Mouse (Mus musculus): ENCODE measurements at regions not wholly inside any gene's neighbourhood (a gene's known extent, or its start where the extent isn't known, plus 50 kb on each side); places are given as distances from the start of the nearest gene placed in this dataset.

DNA sequence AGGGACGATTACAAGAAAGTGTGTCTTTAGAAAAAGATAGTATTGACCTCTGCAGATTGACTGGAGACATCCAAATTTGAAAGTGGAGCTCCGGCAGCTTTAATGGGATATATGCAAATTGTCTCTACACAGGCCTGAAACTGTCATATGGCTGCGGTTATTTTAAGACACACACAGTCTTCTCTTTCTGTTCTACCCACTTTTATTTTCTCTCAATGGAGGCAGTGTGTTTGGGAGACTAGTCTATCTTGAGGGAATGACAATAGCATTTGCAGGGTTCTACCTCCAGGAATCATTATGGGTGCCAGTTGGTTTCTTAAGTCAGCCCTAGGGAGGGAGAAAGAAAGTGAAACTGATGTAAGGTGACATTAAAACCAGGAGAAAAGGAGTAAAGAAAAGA, 434.2 kb upstream of the Adgrl4 start:
- 78% methylated on average over 3 of the region's 3 CpGs for WGBS

DNA sequence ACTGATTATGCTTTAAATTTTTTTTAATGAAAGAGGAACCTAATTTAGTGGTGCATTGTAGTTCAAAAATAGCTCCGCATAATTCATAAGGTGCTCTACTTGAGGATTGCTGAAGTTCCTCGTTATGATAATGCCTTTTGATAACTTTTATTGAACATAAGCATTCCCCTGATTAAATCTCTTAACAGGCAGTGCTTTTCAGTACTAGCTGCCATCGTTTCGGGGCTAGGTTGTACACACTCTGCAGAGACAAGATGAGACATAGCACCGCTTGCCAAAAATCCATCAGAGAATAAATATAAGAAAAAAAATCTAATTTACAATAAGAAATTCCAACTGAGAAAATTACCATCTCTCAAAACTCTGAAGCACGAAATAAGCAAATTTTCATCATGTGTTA, 433.7 kb upstream of the Adgrl4 start:
- Histone ChIP-seq H3K27ac (no peak overlapping the region), H3K4me3 (no peak overlapping the region), H3K4me1 (0 out of 2 replicates have a peak, but pooled peaks cover 3% of the 10 kb centered on the region), H3K9me3 (no peaks in the 10 kb centered on the region), H3K36me3 (no peaks in the 10 kb centered on the region), H3K27me3 (ENCODE audit: insufficient read depth, poor library complexity, severe bottlenecking) (no peaks in the 10 kb centered on the region)
- DNase-seq (ENCODE audit: low spot score), result no peak
- 86% methylated on average over 6 of the region's 6 CpGs for WGBS

More for the DNA sequence above, 434.2 kb upstream of the Adgrl4 start:
- Histone ChIP-seq H3K36me3 (no peaks in the 10 kb centered on the region), H3K4me3 (no peak overlapping the region), H3K9me3 (no peaks in the 10 kb centered on the region), H3K4me1 (0 out of 2 replicates have a peak, but pooled peaks cover 3% of the 10 kb centered on the region), H3K27ac (no peak overlapping the region), H3K27me3 (ENCODE audit: insufficient read depth, poor library complexity, severe bottlenecking) (no peaks in the 10 kb centered on the region)
- DNase-seq (ENCODE audit: low spot score), result no peak

DNA sequence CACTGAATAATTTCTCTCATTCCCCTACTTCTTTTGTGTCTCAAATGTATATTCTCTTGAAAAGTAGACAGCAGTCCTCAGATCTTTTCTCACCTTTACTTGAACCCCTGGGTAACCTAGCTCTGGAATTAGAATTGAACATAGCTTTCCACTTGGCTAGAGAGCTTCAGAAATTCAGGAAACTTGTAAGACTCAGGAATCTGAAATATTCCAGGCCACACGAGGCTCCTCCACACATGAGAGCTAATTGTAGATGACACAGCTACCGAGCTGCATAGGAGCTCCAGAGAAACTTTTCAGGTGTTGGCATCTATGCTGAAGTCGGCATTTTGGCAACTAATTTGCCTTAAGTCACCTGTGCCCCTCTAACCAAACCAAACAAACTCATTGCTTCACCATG, 417.7 kb upstream of the Adgrl4 start:
- Histone ChIP-seq H3K27ac (no peak overlapping the region), H3K9me3 (no peaks in the 10 kb centered on the region), H3K27me3 (ENCODE audit: insufficient read depth, poor library complexity, severe bottlenecking) (no peaks in the 10 kb centered on the region), H3K4me1 (no peaks in the 10 kb centered on the region), H3K4me3 (no peak overlapping the region), H3K36me3 (no peaks in the 10 kb centered on the region)
- no peak for DNase-seq (ENCODE audit: low spot score)
- 56% methylated on average over 3 of the region's 3 CpGs for WGBS

DNA sequence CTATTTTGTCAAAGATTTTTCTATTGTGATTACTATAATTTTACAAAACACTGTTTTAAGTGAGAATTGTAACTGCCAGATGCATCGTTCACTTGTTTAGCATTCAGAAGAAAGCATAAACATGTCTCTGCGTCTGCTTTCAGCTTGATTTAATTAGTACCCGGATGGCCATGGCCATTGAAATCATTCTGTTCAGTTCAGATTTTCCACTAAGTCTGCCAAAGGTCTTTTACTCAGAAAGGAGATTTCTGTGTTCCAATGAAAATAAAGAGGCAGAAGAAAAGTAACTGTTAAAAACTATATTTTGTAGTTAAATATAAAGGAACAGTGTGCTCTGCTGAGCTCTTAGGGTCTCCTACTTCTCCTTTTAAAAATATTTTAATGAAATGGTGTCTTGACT, 380.2 kb upstream of the Adgrl4 start:
- no peak overlapping the region for H3K27ac ChIP-seq

DNA sequence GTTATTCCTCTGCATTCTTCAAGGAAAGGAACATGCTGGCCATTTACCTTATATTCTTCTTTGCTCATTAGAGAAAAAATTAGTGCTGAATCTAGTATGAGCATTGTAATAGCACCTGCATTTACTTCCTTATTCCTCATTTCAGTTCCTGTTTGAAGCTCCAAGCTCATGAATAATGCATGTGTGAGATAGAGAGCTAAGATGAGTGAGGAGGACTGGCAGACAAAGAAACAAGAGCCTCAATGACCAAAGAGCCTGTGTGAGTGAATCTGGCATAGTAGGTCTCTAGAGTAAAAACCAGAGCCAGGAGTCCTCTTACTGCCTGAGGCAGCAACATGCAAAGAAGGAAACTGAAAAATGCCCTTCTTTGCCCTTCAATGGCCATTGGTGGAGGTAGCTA, 365.4 kb upstream of the Adgrl4 start:
- H3K27me3 ChIP-seq (ENCODE audit: insufficient read depth, poor library complexity, severe bottlenecking), result no peaks in the 10 kb centered on the region
- no peak overlapping the region for H3K27ac ChIP-seq
- no peaks in the 10 kb centered on the region for H3K9me3 ChIP-seq
- H3K36me3 ChIP-seq, result no peaks in the 10 kb centered on the region
- no peaks in the 10 kb centered on the region for H3K4me1 ChIP-seq
- no peak overlapping the region for H3K4me3 ChIP-seq
- DNase-seq (ENCODE audit: low spot score), result no peak

More for the DNA sequence above, 380.2 kb upstream of the Adgrl4 start:
- WGBS, result 86% methylated on average over 3 of the region's 3 CpGs
- no peak for DNase-seq (ENCODE audit: low spot score)
- Histone ChIP-seq H3K36me3 (no peaks in the 10 kb centered on the region), H3K4me3 (no peak overlapping the region), H3K27me3 (ENCODE audit: insufficient read depth, poor library complexity, severe bottlenecking) (no peaks in the 10 kb centered on the region), H3K4me1 (no peaks in the 10 kb centered on the region), H3K9me3 (no peaks in the 10 kb centered on the region)

DNA sequence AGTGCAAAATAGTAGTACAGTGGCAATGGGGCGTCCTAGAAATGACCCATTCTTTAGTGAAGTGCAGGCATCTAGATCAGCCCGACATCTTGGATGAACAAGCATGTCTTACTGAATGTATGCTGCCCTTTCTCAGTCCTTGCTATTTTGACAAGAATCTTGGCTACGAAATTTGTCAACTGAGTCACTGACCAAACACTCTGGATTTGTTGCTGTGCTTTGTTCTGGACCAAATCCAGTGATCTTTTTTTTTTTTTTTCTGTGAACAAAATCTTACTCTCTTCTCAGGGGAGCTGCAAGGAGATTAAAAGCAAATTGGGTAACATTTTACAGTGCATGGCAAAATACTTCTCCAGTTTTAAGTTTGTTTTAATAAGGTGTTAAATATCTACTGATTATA, 320.9 kb upstream of the Adgrl4 start:
- Histone ChIP-seq H3K4me3 (no peak overlapping the region), H3K4me1 (no peaks in the 10 kb centered on the region), H3K27ac (no peak overlapping the region), H3K9me3 (no peaks in the 10 kb centered on the region), H3K36me3 (no peaks in the 10 kb centered on the region), H3K27me3 (ENCODE audit: insufficient read depth, poor library complexity, severe bottlenecking) (no peaks in the 10 kb centered on the region)
- WGBS, result 84% methylated on average over 3 of the region's 3 CpGs
- DNase-seq (ENCODE audit: low spot score), result no peak

DNA sequence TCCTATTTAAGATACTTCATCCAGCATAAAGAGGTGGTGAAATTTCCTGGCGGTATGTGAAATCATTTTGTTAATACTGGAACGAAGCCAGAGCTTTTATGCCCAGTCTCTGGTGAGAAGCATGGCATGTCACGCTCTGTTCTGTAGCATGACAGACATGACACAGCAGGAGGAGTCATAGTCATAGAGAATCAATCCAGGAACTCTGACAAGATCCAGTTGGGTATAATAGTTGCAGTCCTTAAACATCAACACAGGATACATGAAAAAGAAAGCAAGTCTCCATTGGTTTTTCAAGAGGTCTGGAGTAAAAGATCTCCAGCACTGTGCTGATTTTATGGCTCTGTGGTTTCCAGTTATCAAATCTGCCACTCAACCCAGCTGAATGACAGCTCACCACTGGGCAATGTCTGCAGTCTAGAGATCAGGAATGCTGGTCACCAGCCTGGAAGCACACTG, 320.1 kb upstream of the Adgrl4 start:
- Histone ChIP-seq H3K27me3 (ENCODE audit: insufficient read depth, poor library complexity, severe bottlenecking) (no peaks in the 10 kb centered on the region), H3K36me3 (no peaks in the 10 kb centered on the region), H3K4me3 (no peak overlapping the region), H3K4me1 (no peaks in the 10 kb centered on the region), H3K27ac (no peak overlapping the region), H3K9me3 (no peaks in the 10 kb centered on the region)
- WGBS, result 77% methylated on average over 3 of the region's 3 CpGs
- DNase-seq (ENCODE audit: low spot score), result no peak

DNA sequence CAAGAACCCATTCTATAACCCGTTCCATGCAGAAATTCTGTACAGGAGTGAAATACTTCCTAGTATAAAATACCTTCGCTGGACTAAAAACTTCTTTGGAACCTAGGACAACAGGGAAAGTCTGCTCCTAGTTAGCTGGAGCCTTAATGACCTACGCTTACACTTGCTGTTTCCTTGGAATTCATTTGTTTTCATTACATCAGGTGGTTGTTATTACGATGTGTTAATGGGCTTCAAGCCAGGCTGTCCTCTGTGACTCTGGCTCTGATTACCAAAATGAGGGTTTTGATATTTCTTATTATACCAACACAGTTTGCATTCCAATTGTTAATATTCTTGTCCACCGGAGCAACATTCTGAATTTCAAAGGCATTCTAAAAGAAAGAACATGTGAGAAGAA, 313.6 kb upstream of the Adgrl4 start:
- 81% methylated on average over 5 of the region's 5 CpGs for WGBS
- H3K4me3 ChIP-seq, result no peak overlapping the region
- DNase-seq (ENCODE audit: low spot score), result no peak

DNA sequence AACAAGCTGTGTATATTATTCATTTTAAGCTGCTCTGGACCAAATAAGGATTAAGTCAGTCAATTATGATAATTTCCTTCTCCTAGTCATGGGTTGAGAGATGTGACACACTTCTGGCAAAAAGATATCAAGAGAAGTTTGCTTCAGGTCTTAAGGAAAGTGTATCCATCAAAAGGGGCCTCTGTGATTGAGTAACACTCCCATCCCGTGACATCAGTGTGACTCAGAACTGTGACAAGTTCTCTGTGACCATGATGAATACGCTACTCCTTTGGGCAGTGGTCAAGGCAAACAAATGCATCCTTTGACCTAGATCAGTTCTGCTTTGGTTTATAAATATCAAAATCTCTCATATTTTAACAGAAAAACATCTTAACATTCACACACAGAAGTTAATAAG, 290.8 kb upstream of the Adgrl4 start:
- Histone ChIP-seq H3K27me3 (ENCODE audit: insufficient read depth, poor library complexity, severe bottlenecking) (no peaks in the 10 kb centered on the region), H3K4me3 (no peak overlapping the region), H3K9me3 (no peaks in the 10 kb centered on the region), H3K36me3 (no peaks in the 10 kb centered on the region), H3K27ac (no peak overlapping the region), H3K4me1 (peaks cover 4% of the 10 kb centered on the region; the same call in 1 of the 2 replicates)
- no peak for DNase-seq (ENCODE audit: low spot score)
- 71% methylated on average over 2 of the region's 2 CpGs for WGBS

More for the DNA sequence above, 313.6 kb upstream of the Adgrl4 start:
- H3K9me3 ChIP-seq, result no peaks in the 10 kb centered on the region
- H3K27ac ChIP-seq, result no peak overlapping the region
- no peaks in the 10 kb centered on the region for H3K36me3 ChIP-seq
- H3K27me3 ChIP-seq (ENCODE audit: insufficient read depth, poor library complexity, severe bottlenecking), result no peaks in the 10 kb centered on the region
- no peaks in the 10 kb centered on the region for H3K4me1 ChIP-seq

DNA sequence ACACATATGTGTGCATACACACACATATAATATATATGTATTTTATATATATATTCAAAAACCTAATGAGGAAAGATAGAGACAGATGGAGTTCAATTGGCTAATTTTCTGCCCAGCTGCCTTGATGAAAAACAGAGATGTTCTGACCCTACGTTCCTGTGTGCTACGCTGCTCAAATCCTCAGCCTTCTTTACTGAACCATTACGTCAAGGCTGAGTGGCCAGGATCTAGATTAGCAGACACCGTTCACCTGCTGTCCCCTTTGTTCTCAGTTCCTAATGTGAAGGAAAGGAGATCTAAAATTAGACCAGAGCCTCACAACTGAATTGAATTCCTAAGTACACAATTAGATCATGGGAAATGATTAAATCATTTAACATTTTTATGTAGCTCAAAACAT, 284.3 kb upstream of the Adgrl4 start:
- Histone ChIP-seq H3K4me3 (no peak overlapping the region), H3K27ac (no peak overlapping the region), H3K4me1 (0 out of 2 replicates have a peak, but pooled peaks cover 3% of the 10 kb centered on the region), H3K27me3 (ENCODE audit: insufficient read depth, poor library complexity, severe bottlenecking) (no peaks in the 10 kb centered on the region), H3K36me3 (no peaks in the 10 kb centered on the region), H3K9me3 (no peaks in the 10 kb centered on the region)
- 46% methylated on average over 4 of the region's 4 CpGs for WGBS
- DNase-seq (ENCODE audit: low spot score), result no peak

DNA sequence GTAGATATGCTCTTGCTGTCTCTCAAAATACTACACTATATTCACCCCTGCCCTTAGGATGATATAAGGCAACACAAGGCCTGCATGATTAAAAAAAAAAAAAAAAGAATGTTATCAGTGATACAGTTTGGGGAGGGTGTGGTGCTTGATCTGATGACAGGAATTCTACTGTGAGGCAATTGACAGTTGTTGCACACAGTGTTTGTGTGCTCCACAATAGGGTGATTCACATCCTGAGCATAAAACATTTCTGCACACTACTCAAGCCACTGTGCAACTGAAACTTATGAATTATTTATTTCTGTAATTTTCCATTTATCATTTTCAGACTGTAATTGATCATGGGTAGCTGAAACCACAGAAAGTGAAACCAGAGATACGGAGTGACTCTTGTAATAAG, 277.2 kb upstream of the Adgrl4 start:
- H3K27ac ChIP-seq, result no peak overlapping the region
- no peaks in the 10 kb centered on the region for H3K36me3 ChIP-seq
- H3K4me3 ChIP-seq, result no peak overlapping the region
- no peaks in the 10 kb centered on the region for H3K27me3 ChIP-seq (ENCODE audit: insufficient read depth, poor library complexity, severe bottlenecking)
- H3K9me3 ChIP-seq, result no peaks in the 10 kb centered on the region
- DNase-seq (ENCODE audit: low spot score), result no peak
- 90% methylated on average over 1 of the region's 1 CpGs for WGBS
- H3K4me1 ChIP-seq, result 0 out of 2 replicates have a peak, but pooled peaks cover 3% of the 10 kb centered on the region

DNA sequence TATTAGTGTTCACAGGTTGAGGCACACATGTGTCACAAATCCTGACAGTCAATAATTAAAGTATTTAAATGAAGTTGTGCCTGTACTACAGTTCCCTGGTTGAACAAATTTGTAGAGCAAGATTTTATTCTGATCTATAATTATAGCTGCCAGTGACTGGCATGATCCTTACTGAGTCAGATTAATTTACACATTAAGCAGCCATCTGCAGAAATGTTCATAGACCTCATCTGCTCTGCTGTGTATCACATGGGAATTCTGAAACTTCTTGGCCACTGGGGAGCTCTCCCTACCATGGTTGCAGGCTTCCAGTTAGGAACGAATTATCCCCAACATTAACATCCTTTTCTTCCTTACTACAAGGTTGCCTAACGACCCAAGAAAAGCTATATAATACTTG, 255.6 kb upstream of the Adgrl4 start:
- H3K4me1 ChIP-seq, result no peaks in the 10 kb centered on the region
- H3K4me3 ChIP-seq, result no peak overlapping the region
- 52% methylated on average over 2 of the region's 2 CpGs for WGBS
- DNase-seq (ENCODE audit: low spot score), result no peak
- H3K9me3 ChIP-seq, result no peaks in the 10 kb centered on the region
- H3K27me3 ChIP-seq (ENCODE audit: insufficient read depth, poor library complexity, severe bottlenecking), result no peaks in the 10 kb centered on the region
- no peaks in the 10 kb centered on the region for H3K36me3 ChIP-seq
- no peak overlapping the region for H3K27ac ChIP-seq

DNA sequence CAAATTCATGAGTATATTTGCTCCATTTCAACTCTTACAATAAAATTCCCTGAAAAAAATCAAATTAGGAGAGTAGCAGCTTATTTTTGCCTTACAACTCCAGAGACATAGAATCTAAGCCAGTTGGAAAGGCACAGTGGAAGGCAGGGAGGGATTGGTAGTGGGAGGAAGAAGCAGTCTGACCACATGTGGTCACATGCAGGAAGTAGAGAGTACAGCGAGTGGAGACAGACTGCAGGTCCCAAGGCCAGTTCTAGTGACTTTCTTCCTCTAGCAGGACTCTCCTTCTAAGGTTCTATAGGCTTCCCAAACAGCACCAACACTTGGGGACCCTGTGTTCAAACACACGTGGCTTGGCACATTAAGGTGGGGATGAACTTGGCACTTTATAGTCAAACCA, 245.6 kb upstream of the Adgrl4 start:
- H3K4me1 ChIP-seq, result no peaks in the 10 kb centered on the region
- no peaks in the 10 kb centered on the region for H3K9me3 ChIP-seq
- no peak overlapping the region for H3K27ac ChIP-seq
- H3K4me3 ChIP-seq, result no peak overlapping the region
- no peak for DNase-seq (ENCODE audit: low spot score)
- no peaks in the 10 kb centered on the region for H3K27me3 ChIP-seq (ENCODE audit: insufficient read depth, poor library complexity, severe bottlenecking)
- no peaks in the 10 kb centered on the region for H3K36me3 ChIP-seq
- WGBS, result 72% methylated on average over 2 of the region's 2 CpGs

DNA sequence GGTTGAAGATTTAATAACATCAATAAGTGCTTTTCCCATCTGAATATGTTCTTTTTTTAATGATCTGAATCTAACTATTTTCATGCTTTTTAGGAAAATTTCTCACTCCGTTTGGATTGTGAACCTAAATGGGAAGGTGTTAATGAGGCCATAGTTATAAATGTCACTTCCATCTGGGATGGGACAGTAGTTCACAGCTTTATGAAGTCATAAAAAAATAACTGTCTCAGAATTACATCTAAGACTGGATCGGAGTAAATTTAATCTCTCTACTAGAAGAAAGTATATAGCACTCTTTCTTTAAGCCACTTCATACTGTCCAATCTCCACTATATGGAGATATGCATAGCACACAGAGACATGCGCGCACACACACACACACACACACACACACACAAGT, 226.7 kb upstream of the Adgrl4 start:
- Histone ChIP-seq H3K9me3 (no peaks in the 10 kb centered on the region), H3K36me3 (no peaks in the 10 kb centered on the region), H3K27me3 (ENCODE audit: insufficient read depth, poor library complexity, severe bottlenecking) (no peaks in the 10 kb centered on the region), H3K27ac (no peak overlapping the region), H3K4me1 (no peaks in the 10 kb centered on the region), H3K4me3 (no peak overlapping the region)
- no peak for DNase-seq (ENCODE audit: low spot score)
- WGBS, result 81% methylated on average over 4 of the region's 4 CpGs

Measured in heart, embryonic 10.5 days (tissue).